Mouse (Mus musculus) forebrain, embryonic 13.5 days (tissue): ENCODE measurements around the gene Sat2. TPM values are rescaled to one million over a fixed set of nuclear protein-coding genes. Genes with fewer than 3 reads are reported as not detected.

Experiments
- ATAC-seq: fragments of 200-750 bp; cut with Nextera tagmentation; 2 replicates; pipeline ENCODE4 v1.8.0; 2017
- H3K27ac ChIP-seq: fragments of 300-500 bp; sonication (generic); 2 replicates; pipeline ENCODE4 v1.5.1; 2015; ENCODE audit warnings: inconsistent platforms, mild to moderate bottlenecking, moderate library complexity
- H3K27me3 ChIP-seq: fragments of 300-500 bp; sonication (generic); 2 replicates; pipeline ENCODE4 v1.6.1; 2015; ENCODE audit warnings: mild to moderate bottlenecking, inconsistent platforms
- H3K36me3 ChIP-seq: fragments of 300-500 bp; sonication (generic); 2 replicates; pipeline ENCODE4 v1.6.1; 2015; ENCODE audit warnings: mild to moderate bottlenecking, inconsistent platforms; ENCODE audit not compliant: poor library complexity, severe bottlenecking
- H3K4me1 ChIP-seq: fragments of 300-500 bp; sonication (generic); 2 replicates; pipeline ENCODE4 v1.6.1; 2015; ENCODE audit warnings: inconsistent platforms
- H3K4me2 ChIP-seq: fragments of 300-500 bp; sonication (generic); 2 replicates; pipeline ENCODE4 v1.6.1; 2015; ENCODE audit warnings: inconsistent platforms, mild to moderate bottlenecking, moderate library complexity
- H3K4me3 ChIP-seq: fragments of 300-500 bp; sonication (generic); 2 replicates; pipeline ENCODE4 v1.5.1; 2015; ENCODE audit warnings: mild to moderate bottlenecking, inconsistent platforms
- H3K9ac ChIP-seq: fragments of 300-500 bp; sonication (generic); 2 replicates; pipeline ENCODE4 v1.6.1; 2015; ENCODE audit warnings: mild to moderate bottlenecking, inconsistent platforms
- H3K9me3 ChIP-seq: fragments of 300-500 bp; sonication (generic); replicated peaks from 2 replicates; pipeline ENCODE4 v1.6.1; 2016; ENCODE audit warnings: inconsistent platforms
- WGBS: fragments of 180-500 bp; shearing (Covaris S2); methylation state at CpG from one replicate; pipeline ENCODE4 v1.1.7; 2015; 5-methylcytosine and 5-hydroxymethylcytosine counted together
- polyA plus RNA-seq: library from polyadenylated mRNA; unstranded; fragments of >200 nt; fragmentation: Nextera tagmentation; extraction: Ambion mirVana; gene quantifications from 2 replicates; pipeline ENCODE4 v1.2.1, GENCODE M21; 2015

Sat2 gene
- polyA plus RNA-seq, 1 experiment from 2014 or later: 20.6 TPM

DNA sequence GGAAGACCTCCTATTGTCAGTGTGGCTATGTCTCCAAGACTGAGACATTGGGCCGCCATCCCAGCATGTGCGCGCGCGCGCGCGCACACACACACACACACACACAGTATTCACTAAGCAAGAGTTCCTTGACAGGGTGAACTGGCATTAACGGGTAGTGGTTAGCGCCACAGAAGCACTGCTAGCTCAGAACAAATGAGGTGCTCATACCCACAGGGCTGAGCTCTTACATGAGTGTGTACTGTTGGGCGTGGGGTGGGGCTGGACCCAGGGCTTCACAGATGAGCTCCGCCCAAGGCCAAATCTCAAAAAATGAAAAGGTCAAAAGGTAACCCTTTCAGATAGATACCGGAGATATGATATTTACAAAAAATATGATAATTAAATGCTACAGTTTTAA lies 36.9 kb upstream of the Sat2 start:
- Histone ChIP-seq H3K36me3 (peaks cover 37% of the 10 kb centered on the region), H3K27ac (no peak overlapping the region), H3K4me3 (no peak overlapping the region), H3K27me3 (no peaks in the 10 kb centered on the region), H3K9ac (no peak overlapping the region), H3K9me3 (no peaks in the 10 kb centered on the region), H3K4me1 (peaks cover 17% of the 10 kb centered on the region), H3K4me2 (no peak overlapping the region)
- ATAC-seq: no peak
- WGBS: 94% methylated on average over 13 of the region's 13 CpGs

DNA sequence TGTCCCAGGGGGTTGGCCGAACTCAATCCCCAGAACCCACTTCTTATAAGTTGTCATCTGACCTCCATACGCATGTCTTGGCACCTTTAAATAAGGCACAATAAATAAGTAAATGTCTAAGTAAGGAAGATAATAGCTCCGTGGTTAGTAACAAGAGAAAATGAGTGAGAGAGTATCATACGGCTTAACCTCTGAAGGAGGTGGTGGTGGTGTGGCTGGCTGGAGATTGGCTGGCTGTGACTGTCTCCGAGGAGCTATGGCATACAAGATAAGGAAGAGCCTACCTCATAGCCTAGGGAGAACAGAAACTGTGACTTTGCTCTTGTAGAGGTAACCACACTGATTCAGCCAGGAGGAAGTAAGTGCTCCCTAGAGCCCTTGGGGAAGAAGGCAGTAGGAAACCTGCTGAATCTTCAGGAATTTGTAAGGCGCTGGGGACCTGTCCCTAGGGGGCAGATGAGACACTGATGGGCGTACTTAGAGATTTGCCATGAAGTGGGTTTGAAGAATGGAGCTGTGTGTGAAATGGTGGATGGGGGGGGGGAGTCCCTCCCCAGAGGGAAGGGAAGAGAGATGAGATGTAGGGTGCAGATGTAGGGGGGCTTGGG lies 36.0 kb upstream of the Sat2 start:
- ATAC-seq: no peak

DNA sequence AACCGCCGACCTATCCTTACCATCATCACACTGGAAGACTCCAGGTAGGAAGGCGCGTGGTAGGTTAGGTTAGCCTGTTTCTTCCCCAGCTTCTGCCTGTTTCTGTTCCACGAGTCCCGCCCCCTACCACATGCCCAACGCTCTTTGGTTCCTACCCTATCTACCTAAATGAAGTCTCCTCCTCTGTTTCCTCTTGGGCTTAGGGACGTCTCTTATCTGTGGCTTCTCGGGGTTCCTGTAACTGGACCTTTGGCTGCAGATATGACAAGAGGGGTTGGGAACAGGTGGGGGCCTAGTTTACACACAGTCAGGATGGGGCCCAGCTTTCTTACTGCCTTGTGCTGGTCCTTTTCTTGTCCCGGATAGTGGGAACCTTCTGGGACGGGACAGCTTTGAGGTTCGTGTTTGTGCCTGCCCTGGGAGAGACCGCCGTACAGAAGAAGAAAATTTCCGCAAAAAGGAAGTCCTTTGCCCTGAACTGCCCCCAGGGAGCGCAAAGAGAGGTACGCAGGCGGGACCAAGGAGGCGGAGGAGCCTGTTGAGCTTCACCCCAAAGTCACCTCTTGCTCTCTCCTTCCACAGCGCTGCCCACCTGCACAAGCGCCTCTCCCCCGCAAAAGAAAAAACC lies 32.5 kb upstream of the Sat2 start:
- no peak overlapping the region for H3K9ac ChIP-seq
- no peaks in the 10 kb centered on the region for H3K9me3 ChIP-seq
- no peak overlapping the region for H3K4me3 ChIP-seq
- no peak overlapping the region for H3K4me2 ChIP-seq
- H3K27me3 ChIP-seq: no peaks in the 10 kb centered on the region
- peaks cover 64% of the 10 kb centered on the region for H3K36me3 ChIP-seq
- no peak for ATAC-seq
- peaks cover 8% of the 10 kb centered on the region for H3K4me1 ChIP-seq
- no peak overlapping the region for H3K27ac ChIP-seq
- 93% methylated on average over 22 of the region's 22 CpGs for WGBS

More for the DNA sequence above, 36.0 kb upstream of the Sat2 start:
- no peaks in the 10 kb centered on the region for H3K9me3 ChIP-seq
- H3K4me2 ChIP-seq: no peak overlapping the region
- H3K27me3 ChIP-seq: no peaks in the 10 kb centered on the region
- H3K27ac ChIP-seq: no peak overlapping the region
- WGBS: 84% methylated on average over 7 of the region's 7 CpGs
- H3K36me3 ChIP-seq: peaks cover 45% of the 10 kb centered on the region
- peaks cover 17% of the 10 kb centered on the region for H3K4me1 ChIP-seq
- H3K9ac ChIP-seq: no peak overlapping the region
- H3K4me3 ChIP-seq: no peak overlapping the region

DNA sequence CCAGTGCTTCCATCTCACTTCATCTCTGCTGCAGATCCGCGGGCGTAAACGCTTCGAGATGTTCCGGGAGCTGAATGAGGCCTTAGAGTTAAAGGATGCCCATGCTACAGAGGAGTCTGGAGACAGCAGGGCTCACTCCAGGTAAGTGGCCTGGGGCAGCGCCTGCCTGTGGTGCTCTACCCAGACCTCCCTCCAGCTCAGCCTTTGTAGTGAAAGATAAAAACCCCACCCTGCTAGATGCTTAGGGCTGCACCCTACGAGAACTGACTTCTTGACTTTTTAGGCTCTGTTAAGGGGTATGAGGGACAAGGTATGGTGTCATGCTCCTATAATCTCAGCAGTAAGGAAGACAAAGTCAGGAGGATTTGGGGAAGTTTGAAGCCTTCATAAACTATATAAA lies 31.2 kb upstream of the Sat2 start:
- no peak overlapping the region for H3K4me2 ChIP-seq
- no peak overlapping the region for H3K4me3 ChIP-seq
- peaks cover 67% of the 10 kb centered on the region for H3K36me3 ChIP-seq
- no peak overlapping the region for H3K27ac ChIP-seq
- no peak for ATAC-seq
- WGBS: 94% methylated on average over 8 of the region's 8 CpGs
- peaks cover 8% of the 10 kb centered on the region for H3K4me1 ChIP-seq
- H3K27me3 ChIP-seq: no peaks in the 10 kb centered on the region
- H3K9me3 ChIP-seq: no peaks in the 10 kb centered on the region
- H3K9ac ChIP-seq: no peak overlapping the region

DNA sequence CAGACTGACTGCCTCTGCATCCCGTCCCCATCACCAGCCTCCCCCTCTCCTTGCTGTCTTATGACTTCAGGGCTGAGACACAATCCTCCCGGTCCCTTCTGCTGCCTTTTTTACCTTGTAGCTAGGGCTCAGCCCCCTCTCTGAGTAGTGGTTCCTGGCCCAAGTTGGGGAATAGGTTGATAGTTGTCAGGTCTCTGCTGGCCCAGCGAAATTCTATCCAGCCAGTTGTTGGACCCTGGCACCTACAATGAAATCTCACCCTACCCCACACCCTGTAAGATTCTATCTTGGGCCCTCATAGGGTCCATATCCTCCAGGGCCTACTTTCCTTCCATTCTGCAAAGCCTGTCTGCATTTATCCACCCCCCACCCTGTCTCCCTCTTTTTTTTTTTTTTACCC lies 30.4 kb upstream of the Sat2 start:
- Histone ChIP-seq H3K4me3 (no peak overlapping the region), H3K9ac (no peak overlapping the region), H3K27ac (no peak overlapping the region), H3K4me2 (no peak overlapping the region), H3K36me3 (peaks cover 69% of the 10 kb centered on the region), H3K9me3 (no peaks in the 10 kb centered on the region), H3K4me1 (peaks cover 8% of the 10 kb centered on the region), H3K27me3 (no peaks in the 10 kb centered on the region)
- WGBS: 85% methylated on average over 3 of the region's 3 CpGs
- ATAC-seq: no peak

DNA sequence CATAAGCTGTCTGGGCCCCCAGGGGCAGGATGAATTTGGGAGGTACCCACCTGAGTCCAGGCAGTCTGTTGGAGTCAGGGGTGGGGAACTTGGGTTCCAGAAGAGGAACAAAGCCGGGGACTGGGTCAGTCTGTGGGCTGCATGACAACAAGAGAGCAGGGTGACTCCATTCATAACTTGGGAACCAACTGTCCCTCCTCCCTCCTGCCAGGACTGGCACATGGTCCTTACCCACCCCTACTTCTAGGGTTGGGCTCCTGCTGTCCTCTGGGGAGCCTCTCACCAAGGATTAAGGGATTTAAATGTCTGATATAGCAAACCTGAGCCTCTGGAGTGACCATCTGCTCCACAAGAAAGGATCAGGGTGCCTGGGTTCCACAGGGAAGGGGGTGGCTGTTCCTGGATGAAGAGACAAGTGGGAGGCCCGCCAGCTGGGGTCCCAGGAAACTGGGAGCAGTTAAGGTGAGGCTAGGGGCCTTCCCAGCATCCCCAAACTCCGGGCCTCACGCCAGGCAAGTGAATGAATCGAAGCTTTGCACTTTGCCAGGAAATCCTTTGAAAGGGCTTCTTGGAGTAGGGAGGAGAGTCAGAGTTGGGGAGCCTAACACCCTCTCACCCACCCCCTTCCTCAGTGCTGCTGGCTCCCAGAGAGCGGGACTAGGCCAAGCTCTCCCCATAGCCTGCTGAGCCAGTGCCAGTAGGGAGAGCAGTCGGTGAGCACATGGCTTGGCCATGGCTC lies 29.8 kb upstream of the Sat2 start:
- Histone ChIP-seq H3K9me3 (no peaks in the 10 kb centered on the region), H3K4me1 (peaks cover 8% of the 10 kb centered on the region), H3K36me3 (peaks cover 67% of the 10 kb centered on the region), H3K27me3 (no peaks in the 10 kb centered on the region), H3K4me3 (no peak overlapping the region), H3K27ac (peak overlapping the region; percentile 40), H3K4me2 (no peak overlapping the region), H3K9ac (no peak overlapping the region; the same call in 1 of the 2 replicates)
- 57% methylated on average over 7 of the region's 7 CpGs for WGBS
- peak; percentile 67; the same call in 1 of the 2 replicates for ATAC-seq

DNA sequence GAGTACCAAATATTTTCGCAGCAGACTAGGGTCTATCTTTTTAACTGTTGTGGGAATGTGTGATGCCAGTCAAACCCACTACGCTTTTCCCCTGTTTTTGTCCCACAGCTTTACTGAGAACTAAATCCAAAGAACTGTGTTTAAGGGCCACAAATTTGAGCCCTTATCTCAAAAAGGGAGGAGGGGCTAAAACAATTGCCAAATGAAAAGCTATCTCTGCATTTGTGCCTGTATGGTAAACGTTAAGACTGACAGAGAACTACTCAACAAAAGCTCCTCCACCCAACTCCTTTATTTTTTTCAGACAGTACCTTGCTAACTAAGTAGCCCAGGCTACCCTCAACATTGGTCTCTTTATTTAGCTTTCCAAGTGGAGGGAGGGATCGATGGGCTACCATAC lies 29.0 kb upstream of the Sat2 start:
- H3K27me3 ChIP-seq: no peaks in the 10 kb centered on the region
- ATAC-seq: no peak
- no peak overlapping the region for H3K4me3 ChIP-seq
- no peak overlapping the region for H3K4me2 ChIP-seq
- peaks cover 60% of the 10 kb centered on the region for H3K36me3 ChIP-seq
- H3K9ac ChIP-seq: no peak overlapping the region
- peak overlapping the region; percentile 40 for H3K27ac ChIP-seq
- H3K4me1 ChIP-seq: peaks cover 8% of the 10 kb centered on the region
- WGBS: 85% methylated on average over 4 of the region's 4 CpGs
- no peaks in the 10 kb centered on the region for H3K9me3 ChIP-seq

DNA sequence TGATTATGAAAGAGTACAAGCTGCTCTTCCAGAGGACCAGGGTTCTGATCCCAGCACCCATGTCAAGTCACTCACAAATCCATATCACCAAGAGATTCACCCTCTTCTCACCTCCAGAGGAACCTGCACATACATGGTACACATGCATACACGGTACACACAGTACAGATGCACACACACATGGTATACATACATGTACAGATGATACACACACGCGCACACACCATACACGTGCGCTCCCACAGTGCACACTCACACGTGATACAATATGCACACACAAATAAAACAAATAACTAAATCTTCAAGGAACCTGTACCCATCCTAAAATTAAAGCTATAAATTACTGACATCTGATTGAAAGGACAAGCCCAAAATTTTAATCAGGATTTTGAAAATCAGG lies 27.0 kb upstream of the Sat2 start:
- no peak overlapping the region for H3K9ac ChIP-seq
- no peak overlapping the region for H3K4me3 ChIP-seq
- no peaks in the 10 kb centered on the region for H3K27me3 ChIP-seq
- H3K27ac ChIP-seq: no peak overlapping the region
- H3K4me1 ChIP-seq: peaks cover 12% of the 10 kb centered on the region
- H3K36me3 ChIP-seq: peaks cover 39% of the 10 kb centered on the region
- H3K9me3 ChIP-seq: no peaks in the 10 kb centered on the region
- ATAC-seq: no peak
- H3K4me2 ChIP-seq: no peak overlapping the region
- WGBS: 96% methylated on average over 6 of the region's 6 CpGs

DNA sequence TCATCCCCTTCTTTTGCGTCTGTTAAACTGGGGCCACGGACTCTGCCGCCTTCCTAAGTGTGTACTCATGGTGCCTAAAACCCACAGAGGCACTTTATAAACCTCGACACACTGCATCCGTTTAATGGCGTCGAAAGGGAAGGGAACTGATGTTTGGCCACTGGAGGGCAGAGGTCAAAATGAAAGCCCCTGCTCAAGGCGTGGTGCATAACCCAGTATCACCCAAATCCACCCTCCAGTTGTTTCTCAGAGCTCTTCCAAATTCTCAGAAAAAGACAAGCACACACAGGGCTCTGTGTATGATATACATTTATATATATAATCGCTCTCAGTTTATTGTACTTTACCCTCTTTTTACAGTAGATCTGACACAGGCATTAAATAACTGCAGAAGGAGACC lies 22.4 kb upstream of the Sat2 start:
- no peak overlapping the region; the same call in 1 of the 2 replicates for H3K27ac ChIP-seq
- H3K4me2 ChIP-seq: no peak overlapping the region
- H3K4me3 ChIP-seq: no peak overlapping the region
- no peaks in the 10 kb centered on the region for H3K27me3 ChIP-seq
- H3K9me3 ChIP-seq: no peaks in the 10 kb centered on the region
- H3K9ac ChIP-seq: 0 out of 2 replicates have a peak overlapping the region, but pooled peaks have one; percentile 1
- peaks cover 25% of the 10 kb centered on the region for H3K4me1 ChIP-seq
- no peak for ATAC-seq
- 12% methylated on average over 9 of the region's 9 CpGs for WGBS
- peaks cover 21% of the 10 kb centered on the region for H3K36me3 ChIP-seq

DNA sequence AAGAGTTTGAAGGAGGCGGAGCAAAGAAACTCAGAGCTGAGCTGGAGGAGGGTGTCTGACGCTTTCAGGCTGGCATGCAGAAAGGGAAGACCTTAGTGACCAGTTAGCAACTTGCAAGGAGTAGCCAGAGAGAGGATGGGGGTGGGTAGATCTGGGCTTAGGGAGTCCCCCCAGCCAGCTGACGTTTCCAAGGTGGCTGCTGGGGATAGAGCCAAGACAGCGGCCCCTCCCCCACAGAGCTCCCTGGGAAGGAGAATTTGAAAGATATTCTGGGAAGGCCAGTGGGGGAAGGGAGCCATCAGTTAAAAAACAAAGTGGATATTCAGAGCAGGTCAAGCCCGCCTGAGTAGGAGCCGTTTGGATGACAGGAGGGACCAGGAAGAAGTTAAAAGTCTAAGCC lies 21.7 kb upstream of the Sat2 start:
- 9% methylated on average over 6 of the region's 6 CpGs for WGBS
- Histone ChIP-seq H3K36me3 (peaks cover 21% of the 10 kb centered on the region), H3K9me3 (no peaks in the 10 kb centered on the region), H3K9ac (0 out of 2 replicates have a peak overlapping the region, but pooled peaks have one; percentile 1), H3K4me2 (peak overlapping the region; percentile 17; the same call in 1 of the 2 replicates), H3K27ac (no peak overlapping the region), H3K27me3 (no peaks in the 10 kb centered on the region), H3K4me3 (no peak overlapping the region), H3K4me1 (peaks cover 31% of the 10 kb centered on the region)
- ATAC-seq: no peak

DNA sequence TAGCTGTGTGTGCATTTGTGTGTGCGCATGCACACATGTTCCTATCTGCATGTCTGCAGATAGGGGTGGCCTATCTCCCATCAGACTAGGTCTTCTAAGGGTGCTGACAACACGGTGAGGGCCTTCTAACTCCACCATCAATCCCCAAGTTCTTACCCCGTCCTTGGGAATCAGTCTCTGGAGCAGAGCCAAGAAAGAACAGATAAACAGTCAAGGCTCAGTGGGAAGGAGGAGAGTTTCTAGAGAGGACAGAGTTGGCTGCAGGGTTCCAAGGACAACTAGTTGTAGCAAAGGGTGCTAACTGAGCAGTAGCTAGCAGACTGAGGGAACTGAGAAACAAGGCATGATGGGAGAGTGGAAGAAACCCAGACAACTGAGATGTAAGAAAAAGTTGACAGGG lies 20.1 kb upstream of the Sat2 start:
- ATAC-seq: no peak
- Histone ChIP-seq H3K9ac (no peak overlapping the region), H3K36me3 (peaks cover 16% of the 10 kb centered on the region), H3K27ac (no peak overlapping the region), H3K4me3 (no peak overlapping the region), H3K4me1 (peaks cover 38% of the 10 kb centered on the region), H3K4me2 (no peak overlapping the region), H3K9me3 (no peaks in the 10 kb centered on the region), H3K27me3 (no peaks in the 10 kb centered on the region)
- 82% methylated on average over 3 of the region's 3 CpGs for WGBS

DNA sequence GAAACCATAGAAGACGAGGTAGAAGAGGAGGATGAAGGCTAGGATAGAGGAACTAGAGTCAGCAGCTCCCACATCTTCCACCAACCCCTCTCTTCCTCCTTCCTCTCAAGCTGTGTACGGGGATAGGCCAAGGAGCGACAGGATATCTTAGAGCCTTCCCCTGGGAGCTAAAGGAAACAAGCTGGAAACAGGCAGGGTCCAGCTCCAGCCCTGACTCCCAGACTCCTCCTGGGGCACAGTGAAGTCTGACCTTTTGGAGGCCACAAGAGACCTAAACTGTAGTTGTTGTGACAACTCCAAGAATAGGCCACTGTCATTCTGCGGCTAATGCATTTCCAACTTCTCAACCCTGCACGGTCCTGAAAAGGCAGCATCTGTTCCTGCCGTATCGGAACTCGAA lies 18.3 kb upstream of the Sat2 start:
- peaks cover 38% of the 10 kb centered on the region for H3K4me1 ChIP-seq
- H3K4me2 ChIP-seq: peak overlapping the region; percentile 100; the same call in 1 of the 2 replicates
- peaks cover 16% of the 10 kb centered on the region for H3K36me3 ChIP-seq
- H3K27me3 ChIP-seq: no peaks in the 10 kb centered on the region
- H3K9me3 ChIP-seq: no peaks in the 10 kb centered on the region
- 88% methylated on average over 8 of the region's 8 CpGs for WGBS
- no peak overlapping the region for H3K27ac ChIP-seq
- no peak overlapping the region for H3K9ac ChIP-seq
- no peak for ATAC-seq
- H3K4me3 ChIP-seq: no peak overlapping the region
